Mouse (Mus musculus): ENCODE results near the gene Clint1. TPM values are rescaled to one million over a fixed set of nuclear protein-coding genes. Genes with fewer than 3 reads are reported as not detected.

The Clint1 gene
- total RNA-seq, 2 experiments from 2014 or later: 53.2 to 55.4 TPM

- no peak for DNase-seq (ENCODE audit: low spot score in 2 of 2)
- TF ChIP-seq CTCF (conservative IDR thresholded peaks at IDR 0.05): no peak
- Histone ChIP-seq H3K4me3 (no peak overlapping the region), H3K27ac (no peak overlapping the region)
Measured at GRCm38 (mm10) chr11:45897392-45897791, 45.5 kb downstream of the Clint1 start.

GRCm38 (mm10) chr11:45900233-45901015 is 48.6 kb downstream of the Clint1 start:
- DNase-seq (ENCODE audit: low spot score in 2 of 2): no peak
- Histone ChIP-seq H3K4me3 (no peak overlapping the region), H3K27ac (no peak overlapping the region)
- TF ChIP-seq CTCF (conservative IDR thresholded peaks at IDR 0.05): no peak

- TF ChIP-seq CTCF (conservative IDR thresholded peaks at IDR 0.05): no peak
- Histone ChIP-seq H3K27ac (no peak overlapping the region), H3K4me3 (no peak overlapping the region)
- no peak for DNase-seq (ENCODE audit: low spot score in 2 of 2)
Measured at GRCm38 (mm10) chr11:45906109-45906786, 54.4 kb downstream of the Clint1 start.

GRCm38 (mm10) chr11:45907301-45907700 is 55.5 kb downstream of the Clint1 start:
- Histone ChIP-seq H3K4me3 (no peak overlapping the region), H3K27ac (no peak overlapping the region)
- TF ChIP-seq CTCF (conservative IDR thresholded peaks at IDR 0.05): no peak
- DNase-seq (ENCODE audit: low spot score in 2 of 2): no peak

GRCm38 (mm10) chr11:45908070-45908469 is 56.2 kb downstream of the Clint1 start:
- H3K4me3 ChIP-seq: no peak overlapping the region
- no peak overlapping the region for H3K27ac ChIP-seq
- TF ChIP-seq CTCF (conservative IDR thresholded peaks at IDR 0.05): no peak
- no peak for DNase-seq (ENCODE audit: low spot score in 2 of 2)

- TF ChIP-seq CTCF (conservative IDR thresholded peaks at IDR 0.05): no peak
- DNase-seq (ENCODE audit: low spot score in 2 of 2): no peak
- H3K4me3 ChIP-seq: no peak overlapping the region
- no peak overlapping the region for H3K27ac ChIP-seq
Measured at GRCm38 (mm10) chr11:45908894-45909293, 57.0 kb downstream of the Clint1 start.

GRCm38 (mm10) chr11:45910701-45911100 is 58.9 kb downstream of the Clint1 start:
- Histone ChIP-seq H3K27ac (no peak overlapping the region), H3K4me3 (no peak overlapping the region)
- no peak for DNase-seq (ENCODE audit: low spot score in 2 of 2)
- no peak for TF ChIP-seq CTCF (conservative IDR thresholded peaks at IDR 0.05)

GRCm38 (mm10) chr11:45916196-45916595 is 64.3 kb downstream of the Clint1 start:
- no peak for TF ChIP-seq CTCF (conservative IDR thresholded peaks at IDR 0.05)
- DNase-seq (ENCODE audit: low spot score in 2 of 2): no peak
- H3K4me3 ChIP-seq: no peak overlapping the region
- H3K27ac ChIP-seq: no peak overlapping the region

- no peak for TF ChIP-seq CTCF (conservative IDR thresholded peaks at IDR 0.05)
- DNase-seq (ENCODE audit: low spot score in 2 of 2): no peak
- no peak overlapping the region for H3K4me3 ChIP-seq
- no peak overlapping the region for H3K27ac ChIP-seq
Measured at GRCm38 (mm10) chr11:45918018-45918417, 66.2 kb downstream of the Clint1 start.

- no peak for DNase-seq (ENCODE audit: low spot score in 2 of 2)
- no peak for TF ChIP-seq CTCF (conservative IDR thresholded peaks at IDR 0.05)
- H3K4me3 ChIP-seq: no peak overlapping the region
- H3K27ac ChIP-seq: no peak overlapping the region
Measured at GRCm38 (mm10) chr11:45918836-45919235, 67.0 kb downstream of the Clint1 start.

GRCm38 (mm10) chr11:45921026-45921425 is 69.2 kb downstream of the Clint1 start:
- no peak for TF ChIP-seq CTCF (conservative IDR thresholded peaks at IDR 0.05)
- no peak for DNase-seq (ENCODE audit: low spot score in 2 of 2)
- H3K4me3 ChIP-seq: no peak overlapping the region
- no peak overlapping the region for H3K27ac ChIP-seq

- DNase-seq (ENCODE audit: low spot score in 2 of 2): no peak
- no peak for TF ChIP-seq CTCF (conservative IDR thresholded peaks at IDR 0.05)
- H3K4me3 ChIP-seq: no peak overlapping the region
- no peak overlapping the region for H3K27ac ChIP-seq
Measured at GRCm38 (mm10) chr11:45921480-45921898, 69.6 kb downstream of the Clint1 start.

GRCm38 (mm10) chr11:45925436-45925835 is 73.6 kb downstream of the Clint1 start:
- H3K4me3 ChIP-seq: no peak overlapping the region
- no peak for DNase-seq (ENCODE audit: low spot score in 2 of 2)
- no peak for TF ChIP-seq CTCF (conservative IDR thresholded peaks at IDR 0.05)
- no peak overlapping the region for H3K27ac ChIP-seq

GRCm38 (mm10) chr11:45926640-45927082 is 74.8 kb downstream of the Clint1 start:
- DNase-seq (ENCODE audit: low spot score in 2 of 2): peak; percentile 60 to 79
- peak; percentile 89 for TF ChIP-seq CTCF (conservative IDR thresholded peaks at IDR 0.05)
- Histone ChIP-seq H3K4me3 (peak overlapping the region; percentile 59), H3K27ac (no peak overlapping the region; the same call in 1 of the 2 replicates)
